Mouse (Mus musculus) limb, embryonic 15.5 days (tissue): ENCODE measurements at regions not wholly inside any gene's neighbourhood (a gene's known extent, or its start where the extent isn't known, plus 50 kb on each side); places are given as distances from the start of the nearest gene placed in this dataset.

Source experiments
- ATAC-seq: fragments of 200-750 bp; cut with Nextera tagmentation; 2 replicates; pipeline ENCODE4 v1.8.0; 2017; ENCODE audit warnings: low read depth, moderate TSS enrichment; ENCODE audit not compliant: insufficient number of reproducible peaks, low FRiP score, low TSS enrichment
- H3K27ac ChIP-seq: fragments of 300-500 bp; sonication (generic); 2 replicates; pipeline ENCODE4 v1.5.1; 2015; ENCODE audit warnings: moderate library complexity, mild to moderate bottlenecking, inconsistent platforms
- H3K27me3 ChIP-seq: fragments of 300-500 bp; sonication (generic); 2 replicates; pipeline ENCODE4 v1.6.1; 2015; ENCODE audit warnings: inconsistent platforms
- H3K36me3 ChIP-seq: fragments of 300-500 bp; sonication (generic); 2 replicates; pipeline ENCODE4 v1.6.1; 2015; ENCODE audit warnings: inconsistent platforms
- H3K4me1 ChIP-seq: fragments of 300-500 bp; sonication (generic); 2 replicates; pipeline ENCODE4 v1.6.1; 2015; ENCODE audit warnings: inconsistent platforms
- H3K4me2 ChIP-seq: fragments of 300-500 bp; sonication (generic); 2 replicates; pipeline ENCODE4 v1.6.1; 2015; ENCODE audit warnings: mild to moderate bottlenecking, inconsistent platforms
- H3K4me3 ChIP-seq: fragments of 300-500 bp; sonication (generic); 2 replicates; pipeline ENCODE4 v1.5.1; 2015; ENCODE audit warnings: mild to moderate bottlenecking, inconsistent platforms
- H3K9ac ChIP-seq: fragments of 300-500 bp; sonication (generic); 2 replicates; pipeline ENCODE4 v1.6.1; 2015; ENCODE audit warnings: inconsistent platforms
- H3K9me3 ChIP-seq: fragments of 300-500 bp; sonication (generic); 2 replicates; pipeline ENCODE4 v1.6.1; 2016; ENCODE audit warnings: inconsistent platforms
- WGBS: fragments of 180-500 bp; shearing (Covaris S2); methylation state at CpG from one replicate; pipeline ENCODE4 v1.1.7; 2015; 5-methylcytosine and 5-hydroxymethylcytosine counted together

DNA sequence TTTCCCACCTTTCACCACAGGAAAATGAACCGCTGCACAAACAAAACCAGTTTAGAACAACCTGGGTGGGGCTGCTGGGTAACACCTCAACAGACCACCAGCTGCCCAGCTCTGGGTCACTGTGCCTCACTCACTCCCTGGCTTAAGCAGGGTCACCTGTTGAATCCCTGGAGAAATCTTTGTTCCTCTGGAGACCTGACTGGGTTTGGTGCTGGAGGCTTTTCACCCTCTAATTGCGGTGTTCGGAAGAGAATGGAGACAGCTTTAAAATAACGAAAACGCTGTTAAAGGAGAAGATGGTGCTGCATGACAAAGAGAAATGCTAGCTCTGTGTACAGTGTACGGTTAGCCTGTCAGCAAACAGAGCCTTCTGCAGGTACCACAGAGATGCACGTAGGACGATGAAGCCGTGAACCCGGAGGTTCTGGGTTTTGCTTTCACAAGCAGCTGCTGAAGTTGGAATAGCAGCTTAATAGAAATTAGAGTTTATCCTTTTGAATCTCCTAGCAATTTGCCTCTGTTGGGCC lies 218.6 kb upstream of the Sp4 start:
- H3K27me3 ChIP-seq: no peaks in the 10 kb centered on the region
- H3K4me2 ChIP-seq: no peak overlapping the region
- H3K4me1 ChIP-seq: no peaks in the 10 kb centered on the region
- ATAC-seq: no peak
- no peak overlapping the region for H3K27ac ChIP-seq
- 50% methylated on average over 10 of the region's 10 CpGs for WGBS
- no peaks in the 10 kb centered on the region for H3K36me3 ChIP-seq
- no peak overlapping the region for H3K9ac ChIP-seq
- H3K9me3 ChIP-seq: no peaks in the 10 kb centered on the region
- no peak overlapping the region for H3K4me3 ChIP-seq

DNA sequence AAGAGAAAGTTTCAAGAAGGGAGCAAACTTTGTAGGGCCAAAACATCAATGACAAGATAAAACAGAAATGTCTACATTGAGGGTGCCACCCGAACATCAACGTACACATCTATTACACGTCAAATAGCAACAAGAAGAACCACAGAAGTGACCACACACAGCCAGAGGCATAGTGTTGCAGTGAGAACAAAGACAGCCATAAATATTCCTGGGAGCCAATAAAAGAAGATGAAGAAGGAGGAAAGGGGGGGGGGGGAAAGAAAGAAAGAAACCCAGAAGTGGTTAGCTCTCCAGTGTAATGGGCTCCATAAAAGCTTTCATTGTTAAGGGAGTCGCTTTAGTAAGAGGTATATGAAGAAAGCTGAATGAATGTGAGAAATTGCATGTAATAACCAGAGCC lies 209.7 kb upstream of the Sp4 start:
- H3K4me2 ChIP-seq: no peak overlapping the region
- H3K27me3 ChIP-seq: no peaks in the 10 kb centered on the region
- H3K4me1 ChIP-seq: no peaks in the 10 kb centered on the region; the same call in 1 of the 2 replicates
- H3K9me3 ChIP-seq: no peaks in the 10 kb centered on the region
- no peak overlapping the region for H3K9ac ChIP-seq
- no peaks in the 10 kb centered on the region for H3K36me3 ChIP-seq
- no peak for ATAC-seq
- no peak overlapping the region for H3K27ac ChIP-seq
- WGBS: 14% methylated on average over 4 of the region's 4 CpGs
- no peak overlapping the region for H3K4me3 ChIP-seq

DNA sequence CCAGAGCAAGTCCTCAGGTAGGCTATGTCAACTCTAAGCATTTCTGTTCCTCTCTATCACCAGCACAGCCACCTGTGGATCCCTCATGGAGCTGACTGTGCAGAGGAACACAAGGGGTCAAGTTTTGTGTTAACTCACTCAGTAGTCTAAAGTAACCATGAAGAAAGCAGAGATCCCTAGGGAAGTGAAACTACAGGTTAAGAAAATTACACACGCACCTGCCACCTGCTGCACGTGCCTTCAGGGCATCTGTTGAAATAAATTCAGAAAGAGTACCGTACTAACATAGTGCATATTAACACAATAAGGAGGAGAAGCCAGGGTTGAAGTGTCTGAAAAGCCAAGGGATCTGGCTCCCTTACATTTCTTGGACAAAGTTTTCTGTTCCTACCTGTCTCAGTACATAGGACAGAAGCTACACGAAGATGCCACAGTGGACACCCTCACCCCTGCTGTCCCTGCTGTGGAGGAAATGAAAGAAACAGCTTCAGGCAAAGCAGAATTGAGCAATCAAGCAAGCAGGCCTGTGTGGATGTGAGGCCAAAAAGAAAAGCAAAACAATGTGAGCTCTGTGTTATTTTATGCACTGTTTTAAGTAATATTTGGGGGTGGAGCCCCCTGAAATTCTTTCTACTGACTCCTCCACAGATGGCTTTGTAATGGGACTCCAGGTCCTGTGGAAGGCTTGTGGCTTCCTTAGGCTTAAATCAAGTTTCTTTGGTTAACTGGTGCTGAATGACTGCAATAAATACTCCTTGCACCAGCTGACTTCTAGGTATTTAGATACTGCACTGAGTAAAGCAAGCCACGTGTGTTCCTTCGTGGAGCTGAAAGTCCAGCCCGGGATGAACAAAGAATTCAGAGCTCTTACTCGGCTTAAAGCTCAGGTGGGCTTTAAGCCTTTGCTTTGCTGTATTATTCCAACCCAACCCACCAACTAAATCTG lies 208.0 kb upstream of the Sp4 start:
- 32% methylated on average over 8 of the region's 8 CpGs for WGBS
- Histone ChIP-seq H3K4me3 (no peak overlapping the region), H3K4me2 (no peak overlapping the region), H3K27ac (no peak overlapping the region), H3K36me3 (no peaks in the 10 kb centered on the region), H3K9me3 (no peaks in the 10 kb centered on the region), H3K9ac (no peak overlapping the region), H3K4me1 (no peaks in the 10 kb centered on the region; the same call in 1 of the 2 replicates), H3K27me3 (no peaks in the 10 kb centered on the region)
- ATAC-seq: no peak

DNA sequence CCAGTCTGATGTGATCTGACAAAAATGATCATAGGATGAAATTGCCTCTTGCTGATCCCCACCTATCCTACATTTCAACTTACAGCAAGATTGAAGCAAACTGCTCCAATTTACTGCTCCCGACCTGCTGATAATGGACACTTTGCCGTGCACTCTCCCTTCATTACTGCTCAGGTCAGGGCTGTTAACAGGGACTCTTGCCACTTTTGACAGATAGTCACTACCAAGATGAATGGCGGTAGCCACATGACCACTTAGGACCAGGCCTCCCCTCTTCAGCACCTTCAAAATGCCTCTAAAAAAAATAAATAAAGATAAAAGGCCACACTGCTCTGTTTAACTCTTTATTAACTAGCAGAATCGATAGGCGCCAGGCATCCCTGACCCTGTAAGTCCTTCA lies 199.2 kb upstream of the Sp4 start:
- H3K27ac ChIP-seq: no peak overlapping the region
- H3K4me1 ChIP-seq: no peaks in the 10 kb centered on the region
- H3K4me2 ChIP-seq: no peak overlapping the region
- no peak overlapping the region for H3K9ac ChIP-seq
- no peak for ATAC-seq
- H3K36me3 ChIP-seq: no peaks in the 10 kb centered on the region
- no peak overlapping the region for H3K4me3 ChIP-seq
- no peaks in the 10 kb centered on the region for H3K27me3 ChIP-seq
- H3K9me3 ChIP-seq: no peaks in the 10 kb centered on the region
- 25% methylated on average over 5 of the region's 5 CpGs for WGBS

DNA sequence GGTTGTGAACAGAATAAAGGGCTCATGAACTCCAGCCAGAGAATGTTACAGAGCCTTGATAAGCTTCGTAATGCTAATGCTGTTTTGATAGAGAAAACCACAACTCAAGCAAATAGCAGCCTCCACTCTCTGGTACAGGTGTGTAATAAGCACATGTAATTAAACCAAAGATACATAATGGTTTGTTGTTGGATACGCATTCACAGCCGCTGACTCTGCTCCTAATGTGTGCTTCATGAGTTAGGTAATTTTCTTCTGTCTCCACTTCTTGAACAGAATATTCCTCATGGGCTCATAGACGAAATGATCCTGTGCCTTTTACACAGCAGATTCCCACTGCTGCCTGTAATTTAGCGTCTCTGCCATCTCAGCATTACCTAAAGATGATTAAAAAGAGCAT lies 186.8 kb upstream of the Sp4 start:
- no peak overlapping the region for H3K9ac ChIP-seq
- no peak for ATAC-seq
- WGBS: 80% methylated on average over 5 of the region's 5 CpGs

DNA sequence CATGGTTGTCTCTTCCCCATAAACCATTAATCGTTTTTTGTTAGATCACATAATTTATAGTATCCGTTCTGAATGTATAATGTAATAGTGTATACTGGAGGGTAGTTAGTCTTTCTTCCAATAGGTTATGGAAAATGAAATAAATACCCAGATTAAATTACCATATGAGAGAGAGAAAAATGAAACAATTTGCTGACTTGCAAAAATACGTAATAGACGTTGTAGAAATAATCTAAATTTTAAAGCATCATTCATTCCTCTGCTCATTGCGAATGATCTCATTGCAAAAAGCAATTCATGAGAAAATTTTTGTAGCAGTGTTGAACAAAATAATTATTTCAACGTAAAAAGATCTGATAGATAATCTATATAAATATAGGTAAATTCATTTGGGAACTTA lies 185.2 kb upstream of the Sp4 start:
- Histone ChIP-seq H3K9ac (no peak overlapping the region), H3K4me2 (no peak overlapping the region), H3K27ac (no peak overlapping the region), H3K9me3 (no peaks in the 10 kb centered on the region), H3K4me3 (no peak overlapping the region), H3K36me3 (no peaks in the 10 kb centered on the region), H3K4me1 (no peaks in the 10 kb centered on the region), H3K27me3 (no peaks in the 10 kb centered on the region)
- WGBS: 81% methylated on average over 6 of the region's 6 CpGs
- ATAC-seq: no peak

More for the DNA sequence above, 186.8 kb upstream of the Sp4 start:
- Histone ChIP-seq H3K27ac (no peak overlapping the region), H3K4me2 (no peak overlapping the region), H3K27me3 (no peaks in the 10 kb centered on the region), H3K9me3 (no peaks in the 10 kb centered on the region), H3K4me3 (no peak overlapping the region), H3K36me3 (no peaks in the 10 kb centered on the region), H3K4me1 (no peaks in the 10 kb centered on the region)

DNA sequence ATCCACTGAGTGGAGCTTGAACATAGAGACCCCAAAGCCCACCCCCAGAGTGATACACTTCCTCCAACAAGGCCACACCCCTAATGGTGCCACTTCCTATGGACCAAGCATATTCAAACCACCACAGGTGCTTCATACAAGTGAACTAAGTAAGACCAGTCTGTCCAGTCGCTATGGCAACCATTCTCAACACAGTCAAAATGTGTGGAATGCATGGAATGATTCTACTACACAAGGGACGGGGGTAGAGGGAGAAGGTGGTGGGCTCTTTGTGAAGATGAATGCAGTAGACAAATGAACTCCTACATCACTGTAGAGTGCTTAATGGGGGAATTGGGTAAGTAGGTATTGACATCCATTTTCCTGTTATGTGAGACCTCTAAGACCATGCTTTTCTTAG lies 180.1 kb upstream of the Sp4 start:
- H3K9me3 ChIP-seq: no peaks in the 10 kb centered on the region
- no peak overlapping the region for H3K27ac ChIP-seq
- H3K4me1 ChIP-seq: no peaks in the 10 kb centered on the region
- H3K9ac ChIP-seq: no peak overlapping the region
- 63% methylated on average over 2 of the region's 2 CpGs for WGBS
- no peak overlapping the region for H3K4me2 ChIP-seq
- H3K4me3 ChIP-seq: no peak overlapping the region
- no peaks in the 10 kb centered on the region for H3K36me3 ChIP-seq
- ATAC-seq: no peak
- H3K27me3 ChIP-seq: no peaks in the 10 kb centered on the region

DNA sequence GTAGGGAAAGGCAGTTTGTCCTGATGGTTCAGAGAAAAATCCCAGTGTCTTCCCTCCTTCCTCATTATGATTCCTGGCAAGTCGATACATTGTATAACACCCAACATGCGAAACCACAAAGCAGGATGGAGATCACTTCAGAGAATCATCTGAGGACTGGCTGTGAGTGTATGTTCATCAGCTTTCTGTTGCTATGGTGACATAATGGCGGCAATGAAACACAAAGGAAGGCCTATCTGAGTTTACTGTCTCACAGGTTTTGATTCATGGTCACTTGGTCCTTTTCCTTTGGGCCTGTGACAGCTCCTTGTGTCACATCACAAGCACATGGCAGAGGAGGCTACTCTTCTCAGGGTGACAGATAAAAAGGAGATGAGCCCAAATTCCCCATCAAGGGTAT lies 173.5 kb upstream of the Sp4 start:
- Histone ChIP-seq H3K9me3 (no peaks in the 10 kb centered on the region), H3K4me3 (no peak overlapping the region), H3K27me3 (no peaks in the 10 kb centered on the region), H3K4me2 (no peak overlapping the region), H3K9ac (no peak overlapping the region), H3K36me3 (no peaks in the 10 kb centered on the region), H3K4me1 (no peaks in the 10 kb centered on the region), H3K27ac (no peak overlapping the region)
- 89% methylated on average over 3 of the region's 3 CpGs for whole genome bisulfite sequencing
- no peak for ATAC-seq

DNA sequence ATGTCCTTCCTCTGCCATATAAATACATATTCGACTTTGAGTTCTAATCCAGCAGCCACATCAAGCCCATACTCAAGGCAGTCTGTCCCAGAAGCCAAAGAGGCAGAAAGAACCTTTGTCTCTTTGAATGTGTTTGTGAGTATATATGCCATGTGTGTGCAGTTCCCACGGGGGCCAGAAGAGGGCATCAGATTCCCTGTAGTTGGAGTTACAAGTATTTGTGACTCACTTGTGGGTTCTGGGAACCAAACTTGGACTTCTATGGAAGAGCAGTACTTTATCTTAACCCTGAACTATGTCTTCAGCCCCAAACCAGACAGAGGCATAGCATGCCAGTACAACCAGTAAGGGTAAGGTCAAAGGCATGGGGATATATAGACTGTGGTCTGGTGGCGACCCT lies 165.6 kb upstream of the Sp4 start:
- H3K4me2 ChIP-seq: no peak overlapping the region
- WGBS: 71% methylated on average over 3 of the region's 3 CpGs
- no peak overlapping the region for H3K27ac ChIP-seq
- H3K4me3 ChIP-seq: no peak overlapping the region
- ATAC-seq: no peak
- H3K9me3 ChIP-seq: no peaks in the 10 kb centered on the region
- no peaks in the 10 kb centered on the region for H3K4me1 ChIP-seq
- no peak overlapping the region for H3K9ac ChIP-seq
- H3K27me3 ChIP-seq: no peaks in the 10 kb centered on the region
- no peaks in the 10 kb centered on the region for H3K36me3 ChIP-seq

DNA sequence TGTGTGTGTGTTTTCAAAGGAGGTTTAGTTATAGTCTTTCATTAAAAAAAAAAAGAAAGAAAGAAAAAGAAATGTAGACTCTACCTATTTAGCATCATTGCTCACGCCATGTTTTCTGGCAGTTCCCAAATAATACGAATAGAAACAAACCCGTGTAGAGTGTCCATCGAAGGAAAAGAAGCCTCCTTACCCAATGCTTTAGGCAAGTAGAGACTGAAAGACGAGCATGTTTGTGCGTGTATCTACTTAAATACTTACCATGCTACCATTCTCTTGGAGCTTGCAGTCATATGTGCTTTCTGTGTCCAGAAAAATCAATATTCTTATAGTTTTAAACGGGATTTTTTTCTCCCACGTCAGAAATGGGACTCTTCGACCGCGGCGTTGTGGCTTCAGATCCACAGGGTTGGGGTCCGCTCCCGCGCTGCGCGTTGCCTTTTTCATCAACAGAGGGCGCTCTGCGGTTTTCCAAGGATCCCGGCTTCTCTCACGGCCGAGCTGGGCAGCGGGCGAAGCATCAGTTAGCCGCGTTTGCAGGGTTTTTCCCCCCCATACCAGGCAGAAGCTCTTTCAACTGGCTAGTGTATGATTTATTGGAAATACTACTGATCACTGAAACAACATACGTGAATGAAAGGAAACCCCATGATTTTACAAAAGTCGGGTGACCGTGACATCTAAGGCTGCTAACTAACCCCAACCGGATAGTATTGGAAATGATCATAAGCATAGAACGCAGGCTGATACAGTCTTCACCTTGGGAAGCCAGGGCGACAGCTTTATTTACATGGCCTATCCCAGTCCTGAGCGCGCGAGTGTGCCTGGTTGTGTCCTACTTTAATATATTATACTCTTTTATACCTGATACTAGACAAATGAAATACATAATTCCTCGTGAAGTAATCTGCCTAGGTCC lies 156.5 kb upstream of the Sp4 start:
- Histone ChIP-seq H3K9me3 (no peaks in the 10 kb centered on the region), H3K27ac (no peak overlapping the region), H3K9ac (no peak overlapping the region), H3K27me3 (peaks cover 16% of the 10 kb centered on the region), H3K4me3 (peak overlapping the region; percentile 12), H3K36me3 (no peaks in the 10 kb centered on the region), H3K4me1 (peaks cover 3% of the 10 kb centered on the region; the same call in 1 of the 2 replicates), H3K4me2 (peak overlapping the region; percentile 36)
- ATAC-seq: no peak
- 10% methylated on average over 36 of the region's 36 CpGs for WGBS

DNA sequence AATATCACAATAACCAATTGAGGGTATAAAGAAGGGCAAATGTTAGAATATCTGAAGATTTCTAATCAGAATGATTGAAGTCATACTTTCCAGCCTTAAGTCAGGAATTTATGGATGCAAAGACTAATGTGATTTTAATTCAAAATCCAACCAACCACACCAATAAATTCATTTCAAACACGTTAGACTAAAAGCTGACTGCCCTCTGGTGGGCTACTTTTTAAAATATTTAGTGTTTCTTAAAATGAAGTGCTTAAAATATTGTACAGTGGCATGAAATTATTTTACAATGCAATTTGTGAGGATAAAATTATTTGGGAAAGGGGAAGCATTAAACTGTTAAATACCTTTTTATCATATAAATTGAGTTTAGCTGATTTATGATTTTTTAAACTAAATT lies 154.4 kb upstream of the Sp4 start:
- Histone ChIP-seq H3K4me1 (peaks cover 3% of the 10 kb centered on the region; the same call in 1 of the 2 replicates), H3K4me3 (no peak overlapping the region), H3K9me3 (no peaks in the 10 kb centered on the region), H3K4me2 (no peak overlapping the region), H3K27me3 (peaks cover 16% of the 10 kb centered on the region), H3K27ac (no peak overlapping the region), H3K9ac (no peak overlapping the region), H3K36me3 (no peaks in the 10 kb centered on the region)
- ATAC-seq: no peak
- WGBS: 17% methylated on average over 1 of the region's 1 CpGs

DNA sequence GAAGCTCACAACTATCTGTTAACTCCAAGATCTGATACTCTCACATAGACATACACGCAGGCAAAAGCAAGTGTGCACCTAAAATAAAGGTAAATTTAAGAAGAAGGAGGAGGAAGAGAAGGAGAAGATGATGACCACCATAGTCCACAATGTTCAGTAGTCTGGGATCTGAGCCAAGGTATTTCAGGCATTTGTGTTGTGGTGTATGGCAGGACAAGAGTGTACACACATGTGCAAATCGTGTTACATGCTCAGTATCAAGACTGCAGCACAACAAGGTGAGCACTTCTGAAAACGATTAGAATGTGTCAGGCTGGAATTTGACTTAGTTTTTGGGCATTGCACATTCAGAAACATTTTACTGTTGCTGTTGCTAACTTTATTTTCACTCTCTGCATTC lies 138.4 kb upstream of the Sp4 start:
- Histone ChIP-seq H3K4me2 (no peak overlapping the region), H3K9ac (no peak overlapping the region), H3K27ac (no peak overlapping the region), H3K27me3 (no peaks in the 10 kb centered on the region), H3K36me3 (no peaks in the 10 kb centered on the region), H3K4me1 (no peaks in the 10 kb centered on the region), H3K4me3 (no peak overlapping the region), H3K9me3 (no peaks in the 10 kb centered on the region)
- WGBS: 67% methylated on average over 3 of the region's 3 CpGs
- ATAC-seq: no peak
